Mouse (Mus musculus): Measurements from ENCODE around the gene Fhdc1. TPM values are rescaled to one million over a fixed set of nuclear protein-coding genes. Genes with fewer than 3 reads are reported as not detected.

Gene Fhdc1
- polyA plus RNA-seq, 1 experiment from 2014 or later, result 13.6 TPM

DNA sequence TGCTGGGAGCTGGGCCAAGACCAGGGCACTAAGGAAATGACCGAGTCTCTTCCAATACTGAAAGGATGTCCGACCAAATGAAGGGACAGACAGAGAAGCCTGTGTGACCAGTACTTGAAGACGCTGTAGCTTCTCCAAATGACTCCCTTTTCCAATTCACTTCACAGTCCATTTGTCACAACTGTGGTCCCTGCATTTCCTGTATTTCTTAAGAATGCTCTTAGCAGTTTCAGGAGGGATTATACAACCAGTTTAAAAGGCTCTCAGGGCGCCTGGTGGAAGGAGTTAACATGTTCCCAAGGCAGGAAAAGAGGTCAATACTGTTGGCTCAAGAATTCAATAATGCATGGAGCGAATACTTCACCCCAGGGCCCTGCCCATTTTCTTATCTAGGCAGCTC is 7.3 kb downstream of the Fhdc1 start:
- ATAC-seq (ENCODE audit: insufficient read depth, low FRiP score, low read depth), result no peak
- Histone ChIP-seq H3K4me2 (peak overlapping the region; percentile 41), H3K9ac (no peak overlapping the region), H3K36me3 (no peaks in the 10 kb centered on the region; the same call in 1 of the 2 replicates), H3K4me3 (replicated peaks) (0 out of 2 replicates have a peak overlapping the region, but pooled peaks have one; percentile 8), H3K4me1 (peaks cover 26% of the 10 kb centered on the region), H3K27ac (peak overlapping the region; percentile 72), H3K9me3 (no peaks in the 10 kb centered on the region), H3K27me3 (replicated peaks) (no peaks in the 10 kb centered on the region; the same call in 1 of the 2 replicates)
- WGBS, result 23% methylated on average over 5 of the region's 5 CpGs

DNA sequence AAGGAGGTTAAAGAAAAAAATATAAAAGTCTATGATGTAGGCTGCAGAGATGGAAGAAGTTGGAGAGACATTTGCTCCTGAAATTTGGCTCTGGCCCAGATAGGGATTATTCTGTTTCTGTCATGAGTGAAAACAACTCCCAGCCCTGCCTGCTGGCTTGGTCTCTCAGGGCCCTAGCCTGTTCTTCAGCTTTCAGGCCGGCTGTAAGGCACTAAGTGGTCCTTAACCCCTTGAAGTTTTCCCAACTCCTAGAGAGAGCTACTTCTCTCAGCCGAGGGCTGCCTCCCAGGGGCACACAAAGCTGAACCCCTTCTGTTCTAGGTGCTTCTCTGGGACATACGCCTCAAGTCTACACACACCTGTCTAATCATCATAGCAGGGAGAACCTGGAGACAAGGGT is 7.7 kb downstream of the Fhdc1 start:
- ATAC-seq (ENCODE audit: insufficient read depth, low FRiP score, low read depth), result no peak
- H3K27ac ChIP-seq, result peak overlapping the region; percentile 72
- WGBS, result 27% methylated on average over 3 of the region's 3 CpGs
- peak overlapping the region; percentile 41 for H3K4me2 ChIP-seq
- no peaks in the 10 kb centered on the region for H3K27me3 ChIP-seq (replicated peaks)
- H3K4me1 ChIP-seq, result peaks cover 26% of the 10 kb centered on the region
- H3K9me3 ChIP-seq, result no peaks in the 10 kb centered on the region
- H3K36me3 ChIP-seq, result no peaks in the 10 kb centered on the region; the same call in 1 of the 2 replicates
- H3K4me3 ChIP-seq (replicated peaks), result 0 out of 2 replicates have a peak overlapping the region, but pooled peaks have one; percentile 8
- H3K9ac ChIP-seq, result no peak overlapping the region

DNA sequence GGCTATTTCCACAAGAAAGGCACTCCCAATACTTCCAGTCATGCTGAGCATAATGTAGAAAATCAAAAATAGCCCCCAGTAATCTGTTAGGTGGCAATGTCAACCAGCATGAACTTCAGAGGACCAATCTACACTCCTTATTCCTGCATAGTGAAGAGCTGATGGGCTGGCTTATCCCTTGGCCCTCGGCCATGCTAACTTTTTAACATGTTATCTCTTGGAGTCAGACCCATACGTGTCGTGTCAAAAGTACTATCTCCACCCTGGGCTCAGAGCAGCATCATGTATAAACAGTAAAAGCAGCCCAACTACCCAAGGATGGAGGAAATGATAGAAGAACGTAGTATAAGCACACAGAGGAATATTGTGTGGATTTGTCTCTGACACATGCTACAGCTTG is 9.1 kb downstream of the Fhdc1 start:
- Histone ChIP-seq H3K27ac (no peak overlapping the region), H3K36me3 (no peaks in the 10 kb centered on the region; the same call in 1 of the 2 replicates), H3K9me3 (no peaks in the 10 kb centered on the region), H3K4me3 (replicated peaks) (no peak overlapping the region), H3K27me3 (replicated peaks) (no peaks in the 10 kb centered on the region), H3K9ac (no peak overlapping the region), H3K4me2 (no peak overlapping the region), H3K4me1 (peaks cover 26% of the 10 kb centered on the region)
- 75% methylated on average over 4 of the region's 4 CpGs for WGBS
- ATAC-seq (ENCODE audit: insufficient read depth, low FRiP score, low read depth), result peak; percentile 86

GRCm38 (mm10) chr3:84468111-84468453 is 12.1 kb downstream of the Fhdc1 start:
- no peak overlapping the region for H3K4me2 ChIP-seq
- no peaks in the 10 kb centered on the region; the same call in 1 of the 2 replicates for H3K36me3 ChIP-seq
- no peak for ATAC-seq (ENCODE audit: insufficient read depth, low FRiP score, low read depth)
- H3K4me3 ChIP-seq (replicated peaks), result no peak overlapping the region
- no peak overlapping the region for H3K27ac ChIP-seq
- H3K27me3 ChIP-seq (replicated peaks), result no peaks in the 10 kb centered on the region
- H3K9ac ChIP-seq, result no peak overlapping the region
- H3K4me1 ChIP-seq, result peaks cover 11% of the 10 kb centered on the region
- 60% methylated on average over 4 of the region's 4 CpGs for WGBS
- H3K9me3 ChIP-seq, result no peaks in the 10 kb centered on the region

DNA sequence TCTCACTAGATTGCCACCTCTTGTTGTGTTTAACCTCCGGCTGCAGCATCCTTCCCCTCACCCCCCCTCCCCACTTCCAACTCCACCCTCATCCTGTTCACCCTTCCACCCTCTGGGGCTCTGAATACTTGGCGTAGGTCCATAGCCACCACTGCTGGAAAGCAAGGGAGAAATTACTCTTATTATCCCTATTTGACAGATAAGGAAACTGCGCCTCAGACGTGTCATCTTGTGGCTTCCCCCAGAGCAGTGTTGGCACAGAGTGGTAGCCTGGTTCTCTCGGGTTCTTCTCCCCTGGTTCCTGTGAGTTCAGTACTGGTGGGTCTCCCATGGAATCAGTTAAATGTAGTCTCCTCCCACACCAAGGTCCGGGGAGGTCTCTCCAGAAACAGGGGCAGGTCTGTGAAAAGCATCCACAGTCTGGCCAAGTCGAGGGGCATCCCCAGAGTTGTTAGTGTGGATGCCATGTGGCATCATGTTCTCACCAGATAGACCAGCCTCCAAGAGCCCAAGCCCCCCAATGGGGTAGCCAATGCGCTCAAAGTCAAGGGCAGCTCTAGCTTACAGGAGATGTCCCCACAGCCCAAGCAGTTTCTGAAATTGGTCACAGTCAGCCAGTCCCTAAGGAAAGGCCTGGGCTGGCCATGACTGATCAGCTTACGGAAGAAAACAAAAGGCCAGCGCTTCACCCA is 12.7 kb downstream of the Fhdc1 start:
- no peak overlapping the region for H3K4me3 ChIP-seq (replicated peaks)
- peaks cover 5% of the 10 kb centered on the region for H3K4me1 ChIP-seq
- H3K9me3 ChIP-seq, result no peaks in the 10 kb centered on the region
- H3K27me3 ChIP-seq (replicated peaks), result no peaks in the 10 kb centered on the region
- no peak for ATAC-seq (ENCODE audit: insufficient read depth, low FRiP score, low read depth)
- H3K9ac ChIP-seq, result no peak overlapping the region
- no peak overlapping the region for H3K27ac ChIP-seq
- 53% methylated on average over 10 of the region's 10 CpGs for WGBS
- no peak overlapping the region for H3K4me2 ChIP-seq
- no peaks in the 10 kb centered on the region; the same call in 1 of the 2 replicates for H3K36me3 ChIP-seq

DNA sequence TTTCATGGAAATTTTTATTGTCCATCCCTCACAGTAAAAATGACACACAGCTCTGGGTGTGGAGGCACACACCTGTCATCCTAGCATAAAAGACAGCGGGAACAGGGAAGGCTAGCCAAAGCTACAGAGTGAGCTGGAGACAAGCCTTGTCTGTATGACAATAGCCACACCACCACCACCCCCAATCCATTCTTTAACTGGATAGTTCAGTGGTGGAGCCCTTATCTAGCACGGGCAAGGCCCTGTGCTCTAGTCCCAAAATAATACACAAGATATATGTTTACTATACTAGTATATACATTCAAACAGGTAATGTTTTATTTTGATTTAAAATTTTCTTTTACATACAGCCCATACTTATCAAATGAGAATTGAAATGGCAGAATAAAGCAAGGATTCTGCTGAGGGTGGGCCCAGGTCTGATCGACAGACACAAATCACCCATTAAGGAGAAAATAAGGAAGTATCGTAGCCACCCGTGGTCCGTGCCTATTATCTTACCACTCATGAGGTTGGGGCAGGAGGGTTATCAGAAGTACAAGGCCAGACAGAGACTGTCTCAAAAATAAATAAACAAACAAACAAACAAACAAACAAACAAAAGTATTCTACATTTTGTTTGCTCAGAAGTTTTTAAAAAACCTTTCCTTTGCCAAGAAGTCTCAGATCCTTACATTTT is 14.3 kb downstream of the Fhdc1 start:
- WGBS, result 70% methylated on average over 6 of the region's 6 CpGs
- no peak overlapping the region for H3K27ac ChIP-seq
- H3K9ac ChIP-seq, result no peak overlapping the region
- H3K27me3 ChIP-seq (replicated peaks), result no peaks in the 10 kb centered on the region
- H3K36me3 ChIP-seq, result no peaks in the 10 kb centered on the region; the same call in 1 of the 2 replicates
- no peak overlapping the region for H3K4me3 ChIP-seq (replicated peaks)
- no peak for ATAC-seq (ENCODE audit: insufficient read depth, low FRiP score, low read depth)
- H3K4me2 ChIP-seq, result no peak overlapping the region
- no peaks in the 10 kb centered on the region for H3K9me3 ChIP-seq
- peaks cover 8% of the 10 kb centered on the region for H3K4me1 ChIP-seq

- Histone ChIP-seq H3K9me3 (no peaks in the 10 kb centered on the region), H3K36me3 (no peaks in the 10 kb centered on the region), H3K27ac (no peak overlapping the region; the same call in 1 of the 2 replicates), H3K27me3 (replicated peaks) (no peaks in the 10 kb centered on the region), H3K4me1 (peaks cover 16% of the 10 kb centered on the region), H3K4me2 (no peak overlapping the region), H3K9ac (no peak overlapping the region), H3K4me3 (replicated peaks) (no peak overlapping the region)
- peak; percentile 49 for ATAC-seq (ENCODE audit: insufficient read depth, low FRiP score, low read depth)
- WGBS, result 10% methylated on average over 4 of the region's 4 CpGs
Observed at GRCm38 (mm10) chr3:84461687-84462086, 18.5 kb downstream of the Fhdc1 start.

- WGBS, result 6% methylated on average over 12 of the region's 12 CpGs
- Histone ChIP-seq H3K4me2 (0 out of 2 replicates have a peak overlapping the region, but pooled peaks have one; percentile 22), H3K27ac (peak overlapping the region; percentile 37), H3K4me1 (peaks cover 19% of the 10 kb centered on the region), H3K9ac (no peak overlapping the region), H3K27me3 (replicated peaks) (no peaks in the 10 kb centered on the region), H3K36me3 (no peaks in the 10 kb centered on the region), H3K4me3 (replicated peaks) (no peak overlapping the region), H3K9me3 (no peaks in the 10 kb centered on the region)
- peak; percentile 85 for ATAC-seq (ENCODE audit: insufficient read depth, low FRiP score, low read depth)
Observed at GRCm38 (mm10) chr3:84460952-84461351, 19.3 kb downstream of the Fhdc1 start.

GRCm38 (mm10) chr3:84460499-84460898 is 19.7 kb downstream of the Fhdc1 start:
- no peaks in the 10 kb centered on the region for H3K27me3 ChIP-seq (replicated peaks)
- H3K4me2 ChIP-seq, result 0 out of 2 replicates have a peak overlapping the region, but pooled peaks have one; percentile 22
- no peaks in the 10 kb centered on the region for H3K9me3 ChIP-seq
- ATAC-seq (ENCODE audit: insufficient read depth, low FRiP score, low read depth), result no peak
- H3K27ac ChIP-seq, result peak overlapping the region; percentile 37
- WGBS, result 21% methylated on average over 3 of the region's 3 CpGs
- H3K9ac ChIP-seq, result no peak overlapping the region
- no peaks in the 10 kb centered on the region for H3K36me3 ChIP-seq
- no peak overlapping the region for H3K4me3 ChIP-seq (replicated peaks)
- peaks cover 21% of the 10 kb centered on the region for H3K4me1 ChIP-seq

GRCm38 (mm10) chr3:84455733-84456417 is 24.4 kb downstream of the Fhdc1 start:
- Histone ChIP-seq H3K36me3 (no peaks in the 10 kb centered on the region), H3K4me2 (no peak overlapping the region), H3K27me3 (replicated peaks) (no peaks in the 10 kb centered on the region), H3K9me3 (no peaks in the 10 kb centered on the region), H3K4me1 (peaks cover 12% of the 10 kb centered on the region), H3K9ac (no peak overlapping the region), H3K27ac (no peak overlapping the region; the same call in 1 of the 2 replicates), H3K4me3 (replicated peaks) (no peak overlapping the region)
- WGBS, result 49% methylated on average over 12 of the region's 12 CpGs
- ATAC-seq (ENCODE audit: insufficient read depth, low FRiP score, low read depth), result no peak

- no peaks in the 10 kb centered on the region for H3K4me1 ChIP-seq
- H3K4me3 ChIP-seq (replicated peaks), result no peak overlapping the region
- no peak overlapping the region for H3K27ac ChIP-seq
- H3K4me2 ChIP-seq, result no peak overlapping the region
- H3K36me3 ChIP-seq, result no peaks in the 10 kb centered on the region
- no peaks in the 10 kb centered on the region for H3K9me3 ChIP-seq
- ATAC-seq (ENCODE audit: insufficient read depth, low FRiP score, low read depth), result no peak
- WGBS, result 66% methylated on average over 3 of the region's 3 CpGs
- H3K27me3 ChIP-seq (replicated peaks), result no peaks in the 10 kb centered on the region
- no peak overlapping the region for H3K9ac ChIP-seq
Observed at GRCm38 (mm10) chr3:84450651-84451050, 29.6 kb downstream of the Fhdc1 start.

DNA sequence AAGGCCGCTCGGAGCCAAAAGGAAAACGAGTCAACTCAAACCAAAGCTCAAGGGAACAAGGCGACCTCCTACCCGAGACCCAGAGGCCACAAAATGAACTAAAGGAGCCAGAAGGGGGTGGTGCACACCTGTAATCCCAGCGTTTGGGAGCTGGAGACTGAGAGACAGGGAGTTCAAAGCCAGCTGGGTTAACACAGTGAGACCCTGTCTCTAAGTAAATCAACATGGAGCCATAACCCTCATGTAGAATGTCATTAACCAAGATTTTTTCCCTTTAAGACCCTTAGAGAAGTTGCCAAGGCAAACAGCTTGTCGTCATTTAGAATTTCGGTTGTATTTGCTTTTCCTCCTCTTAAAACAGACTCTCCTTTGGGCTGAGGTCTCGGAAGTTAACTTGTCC is 31.2 kb downstream of the Fhdc1 start:
- Histone ChIP-seq H3K36me3 (peaks cover 6% of the 10 kb centered on the region; the same call in 1 of the 2 replicates), H3K27ac (no peak overlapping the region), H3K4me2 (no peak overlapping the region), H3K4me1 (no peaks in the 10 kb centered on the region), H3K9me3 (no peaks in the 10 kb centered on the region), H3K27me3 (replicated peaks) (no peaks in the 10 kb centered on the region), H3K9ac (no peak overlapping the region), H3K4me3 (replicated peaks) (no peak overlapping the region)
- ATAC-seq (ENCODE audit: insufficient read depth, low FRiP score, low read depth), result no peak
- WGBS, result 75% methylated on average over 9 of the region's 9 CpGs

Measured in stomach, embryonic 15.5 days (tissue).